Mouse (Mus musculus) heart, adult 18-20 months (tissue): ENCODE results near the gene Exosc3. TPM values are rescaled to one million over a fixed set of nuclear protein-coding genes. Genes with fewer than 3 reads are reported as not detected.
"Not testable (repeated sequence)": the region's sequence is repeated elsewhere in the genome, so short reads cannot be mapped to it uniquely, and the experiment has no call there.

Source experiments
- DNase-seq, 2 experiments: peaks; one replicate each; pipeline ENCODE4 v3.0.0; 2021 to 2022; ENCODE audit warnings: mixed read lengths in 1 of 2
- long read RNA-seq, 2 experiments: library from polyadenylated mRNA; stranded (forward); transcript quantifications; one replicate each; pipeline ENCODE4 v2.0.0; 2021
- total RNA-seq, 2 experiments: library from RNA; stranded (reverse); gene quantifications; 2 replicates each; pipeline ENCODE4 v1.2.3; 2021

Exosc3 gene
- total RNA-seq = 10 to 100 TPM; 18.3 to 18.8 TPM
- long read RNA-seq, experiment 1, transcript Exosc3-201 (4 exons, 1,077 nt) = major isoform, 14 of 14 reads
- long read RNA-seq, experiment 1, partial matches to known transcripts = 0 of 14 reads
- long read RNA-seq, experiment 1, other reads (novel, unspliced or antisense) = 0 of 14 reads
- long read RNA-seq, experiment 2, transcript Exosc3-201 (4 exons, 1,077 nt) = major isoform, 9 of 9 reads
- long read RNA-seq, experiment 2, partial matches to known transcripts = 0 of 9 reads
- long read RNA-seq, experiment 2, other reads (novel, unspliced or antisense) = 0 of 9 reads

DNA sequence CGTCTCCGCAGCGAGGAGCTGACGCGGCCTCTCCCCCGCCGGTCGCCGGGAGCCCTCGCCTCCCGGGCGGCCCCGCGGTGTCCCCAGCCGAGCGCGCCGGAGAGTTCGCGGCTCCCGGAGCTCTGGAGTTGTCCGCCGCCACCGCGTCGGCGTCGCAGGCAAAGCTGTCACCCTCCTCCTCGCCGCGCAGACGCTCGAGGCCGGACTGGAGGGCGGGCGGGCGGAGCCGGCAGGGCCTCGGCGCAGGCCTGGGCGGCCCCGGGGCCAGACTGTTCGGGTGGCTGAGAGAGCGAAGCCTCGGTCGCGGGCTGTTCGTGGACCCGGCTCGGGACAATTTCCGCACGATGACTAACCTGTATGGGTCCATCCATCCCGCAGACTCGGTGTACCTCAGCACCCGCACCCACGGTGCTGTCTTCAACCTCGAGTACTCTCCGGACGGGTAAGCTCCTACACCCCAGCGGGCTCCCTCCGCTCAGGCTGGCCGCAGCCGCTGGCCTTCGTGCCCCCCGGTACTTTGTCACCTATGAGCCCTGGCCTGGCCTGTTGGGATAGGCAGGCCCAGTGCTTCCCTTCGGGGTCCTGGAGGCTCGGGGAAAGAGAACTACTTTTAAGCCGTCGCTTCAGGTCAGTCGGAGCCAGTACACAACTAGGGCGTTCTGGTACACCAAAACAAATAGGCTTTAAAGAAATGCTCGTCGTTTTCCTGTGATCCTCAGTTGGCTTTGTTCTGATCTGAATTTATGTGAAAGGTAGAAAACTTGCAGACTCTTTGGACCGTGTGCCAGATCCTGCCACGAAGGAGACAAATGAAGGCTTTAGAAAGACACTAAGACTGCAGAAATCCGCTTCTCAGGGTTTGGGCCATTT lies at the start of gene Exosc3:
Gene Exosc3 (minus strand): TSS at position 447 of the 870 bp plus-strand sequence.
- DNase-seq = no peak

DNA sequence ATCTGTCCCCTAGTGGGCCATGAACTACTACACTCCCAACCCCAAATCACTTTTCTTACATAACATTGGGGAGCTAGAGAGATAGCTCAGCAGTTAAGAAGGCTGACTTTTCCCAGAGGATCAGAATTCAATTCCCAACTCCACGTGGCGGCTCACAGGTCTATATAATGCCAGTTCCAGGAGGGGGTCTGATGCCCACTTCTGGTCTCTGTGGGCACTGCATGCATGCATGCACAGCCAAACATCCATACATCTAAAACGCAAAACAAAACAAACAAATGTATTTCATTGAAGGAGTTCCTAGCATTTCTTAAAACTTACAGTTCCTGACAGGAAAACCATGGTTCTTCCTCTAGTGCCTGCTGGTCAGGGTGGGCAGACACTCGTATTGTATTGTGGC lies 49.6 kb upstream of the Exosc3 start:
- no peak for DNase-seq

DNA sequence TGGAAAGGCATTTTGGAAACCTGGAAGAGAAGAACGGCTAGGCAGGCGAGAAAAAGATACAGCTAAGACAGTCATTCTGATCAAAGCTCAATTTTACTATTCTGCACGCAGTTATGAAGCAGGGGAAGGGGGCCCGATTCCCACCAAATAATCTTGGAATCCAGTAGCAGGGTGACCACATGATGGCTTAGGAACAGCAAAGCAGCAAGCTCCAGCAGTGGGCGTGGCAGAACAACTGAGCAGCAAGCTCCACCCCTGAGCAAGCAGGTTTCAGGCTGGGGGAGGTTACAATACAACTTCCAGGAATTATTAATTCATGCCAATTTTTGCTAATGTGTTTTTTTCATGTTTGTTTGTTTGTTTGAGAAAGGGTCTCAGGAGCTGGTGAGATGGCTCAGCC lies 44.8 kb upstream of the Exosc3 start:
- DNase-seq = not testable (repeated sequence)

DNA sequence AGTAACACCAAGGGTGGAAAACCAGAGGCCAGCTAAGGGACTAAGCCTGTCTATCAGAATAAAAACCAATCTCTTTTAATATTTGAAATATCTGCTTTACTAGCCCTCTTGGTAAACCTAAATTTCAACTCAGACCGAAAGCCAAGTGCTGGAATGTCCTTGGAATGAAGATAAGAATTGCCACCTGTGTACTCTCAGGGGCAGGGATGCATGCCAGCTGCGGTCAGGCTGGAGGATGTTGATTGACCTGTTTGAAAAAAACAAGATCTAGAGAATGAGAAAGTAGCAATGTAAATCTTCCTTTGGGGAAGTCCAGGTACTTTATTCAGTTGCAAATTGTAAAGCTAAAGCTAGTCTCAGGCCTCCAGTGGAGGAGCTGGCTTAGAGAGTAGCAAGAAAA lies 39.6 kb upstream of the Exosc3 start:
- DNase-seq = not testable (repeated sequence)

DNA sequence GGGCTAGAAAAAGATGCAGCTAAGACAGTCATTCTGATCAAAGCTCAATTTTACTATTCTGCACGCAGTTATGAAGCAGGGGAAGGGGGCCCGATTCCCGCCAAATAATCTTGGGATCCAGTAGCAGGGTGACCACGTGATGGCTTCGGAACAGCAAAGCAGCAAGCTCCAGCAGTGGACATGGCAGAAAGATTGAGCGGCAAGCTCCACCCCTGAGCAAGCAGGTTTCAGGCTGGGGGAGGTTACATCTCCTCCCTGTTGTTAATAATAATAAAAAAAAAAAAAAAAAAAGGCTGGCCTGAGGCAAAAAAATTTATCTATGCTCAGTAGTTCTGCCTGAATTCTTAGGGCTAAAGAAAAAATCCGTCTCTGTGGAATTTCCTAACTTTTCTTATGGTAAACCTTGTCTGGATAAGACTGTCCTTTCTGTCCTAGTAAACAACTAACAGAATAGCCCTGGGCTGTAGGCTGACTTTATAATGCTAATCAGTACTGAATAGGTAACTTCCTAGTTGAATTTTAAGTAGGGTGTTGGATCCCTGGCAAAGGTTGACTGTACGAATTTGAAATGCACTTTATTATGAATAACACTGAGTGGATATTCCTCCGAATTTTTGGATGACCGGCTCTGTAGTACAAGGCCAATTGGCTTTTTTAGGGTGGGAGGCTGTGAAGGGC lies 38.5 kb upstream of the Exosc3 start:
- not testable (repeated sequence) for DNase-seq

DNA sequence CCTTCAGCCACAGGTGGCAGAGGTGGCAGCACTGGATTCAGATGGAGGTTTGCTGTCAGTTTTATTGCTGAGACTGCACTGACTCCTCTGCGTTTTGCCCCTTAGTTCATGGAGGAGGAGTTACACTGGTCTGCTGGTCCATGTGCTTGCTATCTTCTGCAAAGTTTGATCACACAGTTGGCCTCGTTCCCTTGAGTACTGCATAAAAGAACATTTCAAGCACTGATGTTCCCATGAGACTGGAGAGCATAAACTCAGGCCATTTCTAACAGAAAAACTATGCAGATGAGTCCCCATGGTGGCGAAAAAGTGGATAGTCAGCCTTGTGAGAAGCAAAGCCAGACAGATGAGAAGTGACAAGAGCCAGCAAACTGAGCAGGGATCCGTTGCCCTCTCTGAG lies 34.0 kb upstream of the Exosc3 start:
- DNase-seq = peak; percentile 29 to 46

DNA sequence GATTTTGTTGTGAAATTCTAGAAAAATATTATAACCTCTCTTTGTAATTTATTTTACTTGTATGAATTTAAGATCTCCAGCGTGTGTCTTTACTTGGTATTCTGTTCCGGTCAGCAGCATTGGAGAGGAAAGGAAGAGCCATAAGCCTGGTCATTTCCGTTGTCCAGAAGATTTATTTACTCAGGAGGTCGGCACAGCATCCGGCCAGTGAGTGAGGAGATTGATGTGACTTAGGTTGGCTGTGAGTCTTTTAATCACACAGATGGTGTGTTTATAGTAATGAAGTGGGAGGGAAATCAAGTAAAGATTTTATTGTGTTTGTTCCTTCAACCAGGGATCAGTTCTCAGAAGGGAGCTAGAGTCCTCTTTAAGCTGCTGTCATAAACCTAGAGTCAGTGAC lies 32.3 kb upstream of the Exosc3 start:
- DNase-seq = no peak

DNA sequence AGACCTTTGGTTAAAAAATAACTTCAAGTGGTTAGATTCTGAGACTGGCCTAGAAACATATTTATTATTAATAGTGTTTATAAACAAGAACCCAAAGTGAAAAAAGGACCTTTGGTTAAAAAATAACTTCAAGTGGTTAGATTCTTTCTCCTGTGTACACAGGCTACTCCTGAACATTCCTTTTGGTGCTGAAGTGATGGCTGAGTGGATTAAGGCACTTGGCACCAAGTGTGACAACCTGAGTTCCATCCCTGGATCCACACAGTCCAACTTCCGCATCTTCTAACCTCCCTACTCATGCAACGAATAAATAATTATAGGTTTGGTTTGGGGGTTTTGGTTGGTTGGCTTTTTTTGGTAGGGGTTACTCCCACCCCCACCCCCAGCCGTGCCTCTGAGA lies 28.7 kb upstream of the Exosc3 start:
- DNase-seq = no peak

DNA sequence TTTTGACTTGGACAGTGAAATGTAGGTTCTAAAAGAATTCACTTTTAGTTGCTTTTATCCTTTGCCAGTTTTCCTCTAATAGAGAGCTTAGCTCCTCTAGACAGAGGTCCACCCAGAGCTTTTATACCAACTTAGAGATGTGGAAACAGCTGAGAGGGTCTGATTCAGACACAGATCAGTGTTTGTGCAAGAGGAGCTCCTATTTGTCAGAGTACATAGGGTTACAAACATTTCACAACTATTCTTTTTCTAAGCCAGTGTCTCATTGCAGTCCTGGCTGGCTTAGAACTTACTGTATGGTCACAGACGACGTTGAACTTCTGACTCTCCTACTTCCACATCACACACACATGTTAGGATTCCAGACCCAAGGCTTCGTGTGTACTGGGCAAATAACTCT lies 14.1 kb upstream of the Exosc3 start:
- DNase-seq = no peak

DNA sequence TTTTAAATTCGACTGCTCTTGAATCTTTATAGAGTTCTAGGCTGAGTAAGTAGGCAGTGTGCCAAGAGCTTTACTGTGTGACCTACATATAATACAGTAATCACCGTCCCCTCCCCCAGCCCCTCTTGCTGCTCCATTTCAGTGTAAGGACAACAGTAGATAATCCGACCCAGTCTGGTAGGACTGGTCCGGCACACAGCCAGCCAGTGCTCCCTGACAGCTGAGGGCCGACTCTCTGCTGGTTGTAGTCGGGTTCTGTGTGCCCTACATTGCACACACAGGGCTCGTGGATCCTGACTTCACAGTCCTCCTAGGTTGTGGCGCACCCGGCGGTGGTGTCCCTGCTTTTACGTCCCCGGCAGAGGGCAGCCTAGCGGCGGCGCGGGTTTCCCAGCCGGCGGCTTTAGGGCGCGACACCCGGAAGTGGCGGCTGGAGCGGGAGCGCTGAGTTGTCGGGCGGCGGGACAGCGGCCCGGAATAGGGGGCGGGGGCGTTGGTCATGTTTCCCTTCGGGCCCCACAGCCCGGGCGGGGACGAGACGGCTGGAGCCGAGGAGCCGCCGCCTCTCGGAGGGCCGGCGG lies 773 bp downstream of the Exosc3 start, which contains the start of gene Dcaf10:
Gene Dcaf10 (plus strand): TSS at position 433 of the 581 bp plus-strand sequence.
- peak; percentile 94 to 95 for DNase-seq

DNA sequence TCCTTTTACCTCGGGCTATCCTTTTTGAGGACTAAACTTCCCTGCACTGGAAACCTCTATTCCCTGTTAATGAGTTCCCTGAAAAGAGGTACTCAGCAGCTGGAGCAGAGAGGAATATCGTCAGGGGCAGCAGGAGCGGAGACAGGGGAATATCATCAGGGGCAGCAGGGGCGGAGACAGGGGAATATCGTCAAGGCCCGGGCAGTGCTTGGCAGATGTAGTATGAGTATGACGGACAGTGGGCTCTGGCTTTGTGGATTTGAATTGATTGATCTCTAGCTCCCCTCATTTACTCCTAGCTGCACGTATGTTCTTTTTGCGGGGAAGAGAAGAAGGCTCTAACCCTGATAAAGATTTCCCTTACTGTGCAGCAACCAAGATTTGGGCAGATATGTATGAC lies 1.3 kb downstream of the Exosc3 start:
- DNase-seq = peak in 1 of 2 experiments; percentile 2

DNA sequence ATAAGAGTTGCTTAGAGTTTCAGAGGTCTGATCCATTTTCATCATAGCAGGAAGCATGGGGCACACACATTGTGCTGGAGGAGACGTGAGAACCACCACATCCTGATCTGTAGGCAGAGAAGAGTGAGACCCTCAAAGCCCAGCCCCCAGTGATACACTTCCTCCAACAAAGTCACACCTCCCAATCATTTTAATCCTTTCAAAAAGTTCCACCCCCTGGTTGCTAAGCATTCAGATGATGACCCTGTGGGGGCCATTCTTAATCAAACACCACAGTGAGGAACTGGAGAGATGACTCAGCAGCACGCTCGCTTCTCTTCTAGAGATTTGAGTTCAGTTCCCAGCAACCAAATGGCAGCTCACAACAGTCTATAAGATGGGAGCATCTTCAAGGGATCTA lies 10.1 kb downstream of the Exosc3 start:
- DNase-seq = no peak

DNA sequence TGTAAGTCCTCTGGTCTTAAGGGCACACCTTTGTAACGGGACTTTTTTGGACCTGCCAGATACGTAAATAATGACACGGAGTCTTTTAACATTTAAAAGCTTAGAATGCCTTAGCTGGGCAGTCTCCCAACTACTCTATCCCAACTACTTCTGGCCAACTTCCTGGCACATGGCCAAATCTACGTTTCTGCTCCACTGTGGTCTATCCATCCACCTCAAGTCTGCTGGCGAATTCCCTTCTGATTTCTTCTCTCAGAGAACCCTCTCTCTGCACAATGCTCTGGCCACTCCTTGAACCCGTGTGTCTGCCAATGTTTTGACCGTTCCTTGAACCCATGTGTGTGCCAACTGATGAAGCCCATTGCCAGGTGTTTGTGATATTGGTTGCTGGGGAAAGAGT lies 11.4 kb downstream of the Exosc3 start:
- DNase-seq = no peak

DNA sequence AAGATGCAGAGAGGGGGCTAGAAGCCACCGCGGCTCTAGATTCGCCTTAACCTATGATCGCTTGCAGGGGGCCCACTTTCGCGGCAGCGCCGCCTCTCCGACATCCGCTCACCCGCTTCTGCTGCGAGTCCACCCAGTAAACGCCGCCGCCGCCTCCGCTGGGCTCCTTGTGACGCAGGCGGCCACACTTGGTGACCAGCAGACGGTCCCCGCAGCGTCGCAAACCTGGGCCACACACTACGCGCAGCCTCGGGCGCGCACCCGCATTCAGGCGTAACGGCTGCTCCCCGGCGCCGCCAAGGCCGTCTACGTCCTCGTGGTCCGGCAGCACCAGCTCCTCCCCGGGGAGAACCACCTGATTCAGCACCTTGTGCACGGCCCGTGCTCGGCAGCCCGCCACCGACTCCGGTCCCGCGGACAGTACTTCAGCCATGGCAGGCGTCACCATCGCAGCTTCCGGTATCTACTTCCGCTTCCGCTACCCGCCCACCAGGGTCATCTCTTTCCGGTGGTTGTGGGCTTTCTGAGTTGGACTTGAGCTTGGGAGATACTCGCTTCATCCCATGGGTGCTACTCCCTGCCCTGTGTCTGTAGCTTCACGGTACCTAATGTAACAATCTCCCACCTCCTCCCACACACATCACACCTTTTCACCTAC lies 22.2 kb downstream of the Exosc3 start:
- DNase-seq = peak; percentile 89 to 91

DNA sequence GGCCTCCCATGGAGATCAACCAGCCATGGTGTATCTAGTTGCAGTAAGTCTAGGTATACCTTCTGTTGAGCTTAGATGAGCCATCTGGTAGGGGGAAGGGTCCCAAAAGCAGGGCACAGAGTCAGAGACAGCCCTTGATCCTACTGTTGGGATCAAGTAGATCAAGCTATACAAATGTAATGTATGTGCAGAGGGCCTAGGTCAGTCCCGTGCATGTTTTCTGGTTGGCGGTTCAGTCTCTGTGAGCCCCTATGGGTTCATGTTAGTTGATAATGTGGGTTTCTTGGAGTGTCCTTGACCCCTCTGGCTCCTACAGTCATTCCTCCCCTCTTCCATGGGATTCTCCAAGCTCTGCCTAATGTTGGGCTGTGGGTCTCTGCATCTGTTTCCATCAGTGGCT lies 31.5 kb downstream of the Exosc3 start:
- DNase-seq = no peak

DNA sequence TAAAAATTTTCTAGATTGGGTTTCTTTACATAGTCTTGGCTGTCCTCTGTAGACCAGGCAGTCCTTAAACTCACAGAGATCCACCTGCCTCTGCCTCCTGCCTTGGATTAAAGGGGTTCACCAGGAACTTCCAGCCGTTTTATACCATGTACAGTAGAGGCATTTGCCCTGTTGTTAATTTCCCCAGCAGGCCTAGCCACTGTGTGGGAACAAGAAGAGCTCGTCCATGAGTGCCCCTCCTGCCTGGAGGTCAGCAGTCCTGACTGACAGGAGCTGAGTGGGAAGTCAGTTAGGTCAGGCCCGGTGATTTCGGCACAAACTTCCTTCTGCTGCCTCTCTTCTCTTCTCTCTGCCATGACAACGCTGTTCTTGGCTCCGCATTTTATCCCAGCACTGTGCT lies 33.9 kb downstream of the Exosc3 start:
- no peak for DNase-seq

DNA sequence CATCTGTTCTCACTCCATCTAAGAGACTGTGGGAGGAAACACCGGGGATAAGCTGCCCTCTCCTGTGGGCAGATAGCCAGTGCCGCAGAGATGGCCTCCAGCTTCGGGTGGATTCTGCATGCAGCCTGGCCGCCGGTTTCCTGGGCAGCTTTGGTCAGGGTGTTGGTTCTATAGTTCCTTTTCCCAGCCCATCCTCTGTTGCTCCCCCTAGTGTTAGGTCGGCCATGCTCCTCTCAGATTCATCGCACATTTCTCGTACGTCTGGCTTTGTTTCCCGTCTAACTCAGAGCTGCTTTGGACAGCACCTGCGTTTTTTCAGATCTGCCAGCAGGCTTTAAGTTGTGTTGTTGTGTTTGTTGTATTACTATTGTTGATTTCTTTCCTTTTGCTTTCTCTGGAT lies 34.5 kb downstream of the Exosc3 start:
- DNase-seq = peak in 1 of 2 experiments; percentile 20

DNA sequence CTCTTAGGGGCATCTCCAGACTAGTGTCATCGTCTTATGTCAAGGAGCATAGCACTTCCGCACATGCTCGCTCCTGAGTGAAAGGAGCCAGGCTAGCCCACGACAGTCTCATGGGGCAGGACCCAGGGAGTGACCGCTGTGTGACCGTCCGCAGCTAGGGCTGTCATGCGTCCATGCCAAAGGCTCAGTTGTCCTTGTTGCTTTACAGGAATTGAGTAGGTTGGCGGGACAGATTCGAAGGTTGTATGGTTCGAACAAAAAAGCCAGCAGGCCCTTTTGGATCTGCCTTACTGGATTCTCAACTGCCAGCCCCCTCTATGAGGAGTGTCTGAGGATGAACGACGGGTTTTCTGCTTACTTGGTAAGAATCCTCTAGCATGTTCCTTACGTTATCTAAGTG lies 37.0 kb downstream of the Exosc3 start:
- DNase-seq = no peak

DNA sequence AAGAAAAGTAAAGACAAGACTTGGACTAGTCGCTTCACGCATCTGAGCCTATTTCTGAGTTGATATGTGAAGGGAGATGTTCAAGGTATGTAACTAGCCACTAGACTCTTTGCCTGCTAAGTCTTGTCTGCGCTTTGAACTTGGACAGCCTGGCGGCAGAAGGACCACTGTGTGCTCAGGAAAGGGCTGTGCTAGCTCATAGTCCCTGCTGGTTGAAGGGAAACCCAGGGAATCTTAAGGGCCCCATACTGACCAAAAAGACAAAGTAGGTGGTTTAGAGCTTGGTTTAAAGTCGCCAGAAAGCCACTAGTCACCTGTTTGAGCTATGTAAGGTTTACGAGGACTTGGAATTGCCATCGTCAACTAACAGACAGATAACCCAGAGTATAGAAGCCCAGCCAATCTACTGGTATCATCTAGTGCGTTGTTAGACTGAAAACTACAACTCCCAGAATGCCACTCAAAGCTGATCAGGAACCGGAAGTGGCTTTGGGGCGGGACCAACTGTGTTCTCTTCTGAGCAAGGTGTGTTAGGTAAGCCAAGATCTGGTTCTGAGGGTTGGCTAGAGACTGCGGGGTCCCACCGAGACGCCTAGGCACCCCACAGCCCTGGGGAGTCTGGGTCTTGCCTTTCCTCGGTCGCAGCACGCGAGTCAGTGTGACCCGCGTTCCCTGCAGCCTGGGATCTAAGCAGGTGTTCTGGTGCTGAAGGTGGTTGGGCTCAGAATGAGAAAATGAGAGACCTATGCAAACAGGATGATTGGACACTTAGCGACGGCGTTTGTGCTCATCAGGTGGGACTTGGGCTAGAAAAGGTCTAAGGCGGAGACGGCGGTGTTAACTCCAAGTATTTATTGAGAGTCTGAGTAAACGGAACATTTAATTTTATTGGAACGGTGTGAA lies 45.6 kb downstream of the Exosc3 start, which contains the start of gene Trmt10b:
Gene Trmt10b (plus strand): TSS at position 466 of the 903 bp plus-strand sequence.
- peak; percentile 75 to 88 for DNase-seq

DNA sequence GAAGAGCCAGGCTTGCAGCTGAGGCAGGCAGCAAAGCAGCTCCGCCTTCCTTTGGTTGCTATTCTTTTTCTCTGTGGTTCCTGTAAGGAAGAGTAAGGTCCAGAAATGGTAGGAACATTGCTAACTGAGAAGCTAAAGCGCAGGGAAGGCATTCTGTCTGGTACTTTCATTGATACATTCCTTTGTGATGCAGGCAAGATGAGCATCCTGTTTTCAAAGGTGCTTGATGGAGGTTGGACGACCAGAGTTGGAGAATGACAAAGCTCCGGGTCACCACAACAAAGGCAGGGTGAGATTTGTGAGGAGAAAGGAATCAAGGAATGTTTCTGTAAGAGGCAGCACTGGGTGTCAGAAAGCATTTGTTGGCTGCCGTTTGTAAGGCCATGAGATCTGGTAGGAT lies 54.6 kb downstream of the Exosc3 start:
- no peak for DNase-seq

DNA sequence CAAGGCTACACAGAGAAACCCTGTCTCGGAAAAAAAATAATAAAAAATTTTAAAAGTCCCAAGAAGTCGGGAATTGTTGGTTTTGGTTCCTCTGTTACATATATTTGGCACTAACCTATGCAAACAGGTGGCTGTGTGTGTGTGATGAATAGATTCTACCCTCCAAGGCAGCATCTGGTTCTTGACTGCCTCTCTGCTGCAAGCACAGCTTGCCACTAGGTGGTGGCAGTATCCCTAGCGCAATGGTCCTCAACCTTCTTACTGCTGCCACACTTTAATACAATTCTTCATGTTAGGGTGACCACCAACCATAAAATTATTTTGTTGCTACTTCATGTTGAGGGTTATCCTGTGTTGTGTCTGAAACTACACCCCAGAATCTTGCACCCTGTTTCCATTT lies 56.2 kb downstream of the Exosc3 start:
- peak in 1 of 2 experiments; percentile 8 for DNase-seq
